Mouse (Mus musculus) lung, postnatal 14 days (tissue): Measurements from ENCODE around the gene Map4k4.

Experiments
- DNase-seq: peaks from one replicate; pipeline ENCODE4 v3.0.0; 2021

Gene Map4k4

GRCm38 (mm10) chr1:39901063-39901811, 524 bp downstream of the Map4k4 start:
- DNase-seq = peak; percentile 54

DNA sequence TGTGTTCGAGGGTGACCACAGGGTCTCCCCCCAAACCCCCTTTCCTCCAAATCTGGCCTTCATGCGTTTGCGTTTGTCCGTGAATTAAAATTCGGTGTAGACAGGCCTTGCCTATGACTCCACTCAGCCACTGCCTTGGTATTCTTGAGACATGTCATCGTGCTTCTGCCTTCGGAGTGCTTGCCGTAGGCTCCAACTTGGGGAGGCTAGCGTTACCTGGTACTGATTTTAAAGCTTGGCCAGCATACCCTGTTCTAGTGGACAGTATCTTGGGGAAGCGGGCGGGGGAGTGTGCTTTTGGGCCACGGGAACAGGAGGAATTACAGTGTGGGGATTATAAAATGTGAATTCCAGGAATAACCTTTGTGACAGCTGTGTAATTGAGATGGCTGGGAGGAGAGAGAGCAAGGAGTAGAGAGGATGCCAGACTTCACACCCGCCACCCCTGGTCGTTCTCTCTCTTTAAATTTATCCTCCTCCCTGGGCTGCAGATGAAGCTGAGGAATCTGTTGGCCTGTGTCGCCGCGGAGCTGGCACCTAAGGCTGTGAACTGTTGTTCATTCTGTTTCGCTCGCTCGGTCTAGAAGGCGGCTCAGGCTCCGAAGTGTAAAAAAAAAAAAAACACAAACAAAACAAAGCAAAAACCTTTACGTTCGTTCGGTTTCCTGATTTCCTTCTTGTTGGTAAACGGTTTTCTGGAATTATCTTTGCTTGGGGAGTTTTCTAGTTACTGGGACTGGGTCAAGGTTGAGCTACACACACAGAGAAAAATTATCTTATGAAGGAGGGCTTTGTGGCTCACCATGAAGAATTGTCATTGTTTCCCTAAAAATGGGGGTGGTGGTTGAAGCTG, 1.4 kb downstream of the Map4k4 start:
- peak; percentile 55 for DNase-seq

DNA sequence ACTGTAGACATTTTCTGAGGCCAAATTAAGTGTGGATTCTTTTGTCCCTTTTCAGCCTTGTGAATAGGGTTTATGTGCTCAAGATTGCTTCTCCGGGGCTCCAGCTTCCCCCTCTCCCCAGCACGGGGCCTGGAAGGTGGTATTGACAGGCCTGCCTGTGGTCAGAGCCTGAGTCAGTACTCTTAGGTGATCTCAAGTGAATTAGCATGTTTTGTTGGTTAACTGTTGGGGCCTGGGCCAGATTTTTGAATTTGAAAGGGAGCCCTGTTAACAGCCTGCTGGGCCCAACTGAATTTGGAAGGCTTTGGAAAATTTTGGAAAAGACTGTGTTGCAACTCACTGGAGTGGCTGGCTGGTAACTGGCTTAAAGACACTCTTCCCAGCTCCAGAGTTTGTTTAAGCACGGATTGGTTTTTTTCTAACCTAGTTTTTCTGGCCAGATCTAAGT, 2.0 kb downstream of the Map4k4 start:
- peak; percentile 58 for DNase-seq

GRCm38 (mm10) chr1:39904720-39905119, 4.0 kb downstream of the Map4k4 start:
- DNase-seq = no peak

DNA sequence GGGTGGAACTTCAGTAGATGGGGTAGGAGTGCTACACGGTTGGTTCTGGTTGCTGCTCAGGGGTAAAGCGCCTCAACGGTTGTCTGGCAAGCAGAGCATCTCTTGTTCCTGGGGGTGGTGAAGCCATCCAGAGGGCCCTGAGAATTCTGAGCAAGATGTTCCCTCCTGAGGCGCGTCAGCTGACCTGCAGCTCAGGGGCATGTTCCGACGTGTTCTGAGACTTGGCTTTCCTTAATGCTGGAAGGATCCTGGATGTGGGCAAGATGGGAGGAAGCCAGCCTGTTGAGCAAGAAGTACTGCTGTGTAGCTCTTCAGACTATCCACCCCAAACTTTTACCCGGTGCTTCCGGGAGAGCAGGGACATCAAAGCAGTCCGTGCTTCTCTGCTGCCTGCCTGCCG, 6.2 kb downstream of the Map4k4 start:
- DNase-seq = peak; percentile 34

GRCm38 (mm10) chr1:39908976-39909375, 8.3 kb downstream of the Map4k4 start:
- no peak for DNase-seq

DNA sequence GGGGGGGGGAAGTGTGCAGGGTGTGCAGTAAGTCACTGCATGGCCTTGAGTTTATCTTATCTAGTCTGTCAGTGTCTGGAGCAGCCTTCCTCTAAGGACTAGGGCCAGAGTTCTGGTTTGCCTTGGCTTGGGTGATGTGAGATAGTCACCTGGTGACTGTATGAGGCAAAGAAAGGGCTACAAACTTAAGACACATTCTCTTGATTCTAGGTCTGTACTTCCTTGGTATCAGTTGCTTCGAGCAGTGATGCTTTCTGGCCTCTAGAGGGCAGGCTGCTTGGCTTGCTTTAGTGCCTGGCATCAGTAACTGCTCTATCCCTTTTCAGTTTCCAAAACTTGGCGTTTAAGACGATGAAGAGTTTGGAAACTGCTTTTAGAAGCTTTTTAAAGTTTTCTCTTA, 10.7 kb downstream of the Map4k4 start:
- DNase-seq = peak; percentile 61

DNA sequence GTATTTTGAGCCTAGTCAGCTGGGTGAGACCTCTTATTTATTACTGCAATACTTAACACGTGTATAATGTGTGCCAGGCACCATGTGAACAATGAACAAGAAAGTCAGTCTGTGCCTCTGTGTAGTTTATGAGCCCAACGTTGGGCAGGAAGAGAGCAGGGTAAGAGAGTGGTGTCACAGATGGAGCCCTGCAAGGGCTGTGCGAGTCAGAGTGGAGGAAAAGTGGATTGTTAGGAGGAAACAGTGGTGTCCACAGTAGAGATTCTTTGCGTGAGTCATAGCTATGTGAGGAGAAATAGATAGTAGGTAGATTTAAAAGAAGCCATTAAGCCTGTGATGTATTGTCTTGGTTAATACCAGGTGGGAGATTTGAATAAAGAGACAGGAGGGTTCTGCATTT, 12.5 kb downstream of the Map4k4 start:
- DNase-seq = no peak

DNA sequence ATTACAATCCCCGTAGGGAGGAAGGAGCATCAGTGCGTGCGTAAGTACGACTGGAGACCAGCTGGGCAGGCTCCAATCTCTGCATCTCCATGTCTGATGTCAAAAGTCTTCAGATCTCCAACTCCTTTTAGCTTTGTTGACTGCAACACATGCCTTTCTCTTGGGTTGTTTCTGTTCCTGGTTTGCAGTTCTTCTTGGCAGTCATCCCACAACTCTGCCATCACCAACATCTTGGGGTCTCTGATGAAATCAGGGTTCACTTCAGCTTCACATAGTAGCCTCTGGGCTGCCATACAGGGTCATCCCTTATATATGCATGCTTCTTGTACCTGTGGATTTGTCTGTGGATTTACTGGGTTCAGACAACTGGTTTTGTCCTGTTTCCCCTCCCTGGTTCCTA, 15.4 kb downstream of the Map4k4 start:
- no peak for DNase-seq

GRCm38 (mm10) chr1:39917855-39918516, 17.3 kb downstream of the Map4k4 start:
- no peak for DNase-seq

GRCm38 (mm10) chr1:39918517-39919115, 17.9 kb downstream of the Map4k4 start:
- no peak for DNase-seq

GRCm38 (mm10) chr1:39920616-39921015, 19.9 kb downstream of the Map4k4 start:
- no peak for DNase-seq

DNA sequence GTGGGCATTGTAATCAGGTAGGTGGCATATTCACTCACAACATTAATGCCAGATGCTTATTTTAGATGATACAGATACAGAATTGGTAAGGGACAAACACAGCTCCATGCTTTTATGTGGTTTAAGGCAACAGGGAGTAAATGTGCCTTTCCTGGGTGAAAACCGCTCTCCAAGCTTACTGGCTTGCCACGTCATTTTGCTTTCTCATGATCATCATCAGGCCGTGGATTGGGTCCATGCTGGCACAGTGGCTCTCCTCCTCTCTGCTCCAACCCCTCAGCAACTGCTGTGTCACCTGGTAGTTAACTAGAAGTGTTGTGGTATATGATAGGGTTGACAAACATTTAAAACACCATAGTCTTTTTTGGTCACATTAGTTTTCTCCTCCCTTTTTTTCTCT, 21.3 kb downstream of the Map4k4 start:
- DNase-seq = no peak

DNA sequence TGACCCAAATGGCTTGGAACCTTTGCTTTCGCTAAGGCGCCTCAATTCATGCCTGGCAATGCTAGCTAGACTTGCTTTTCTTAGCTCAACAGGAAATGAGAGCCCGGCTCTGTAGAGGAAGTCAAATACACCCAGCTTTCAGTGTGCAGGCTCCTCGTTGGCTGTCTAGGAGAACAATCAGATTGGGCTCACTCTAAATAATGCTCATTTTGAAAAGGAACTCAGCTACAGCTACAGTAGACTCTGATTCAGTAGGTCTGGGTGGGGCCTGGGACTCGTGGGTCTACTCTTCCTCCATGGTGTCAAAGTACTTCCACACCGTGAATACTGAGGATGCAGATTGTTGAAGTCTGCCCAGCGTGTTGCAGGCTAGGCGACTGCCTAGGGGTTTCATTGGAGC, 22.0 kb downstream of the Map4k4 start:
- DNase-seq = peak; percentile 47

GRCm38 (mm10) chr1:39923395-39924337, 23.0 kb downstream of the Map4k4 start:
- no peak for DNase-seq

DNA sequence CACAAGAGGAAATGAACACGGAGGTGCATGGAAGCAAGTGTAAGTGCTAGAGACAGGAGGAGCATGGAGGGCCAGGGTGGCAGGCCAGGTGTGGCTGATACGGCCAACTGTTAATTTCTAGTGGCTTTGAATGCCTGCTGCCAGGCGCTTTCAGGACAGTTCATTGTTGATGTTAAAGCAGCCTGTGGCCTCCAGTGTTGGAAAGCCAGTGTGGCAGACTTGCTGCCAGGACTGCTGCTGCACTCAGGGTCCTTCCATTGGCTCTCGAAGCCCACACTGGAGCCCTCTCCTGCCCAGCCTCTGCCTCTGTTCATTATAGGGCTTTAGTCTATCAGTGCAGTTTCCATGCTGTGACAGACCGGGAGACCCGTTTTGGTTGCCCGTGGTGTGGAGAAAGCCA, 30.3 kb downstream of the Map4k4 start:
- DNase-seq = no peak

DNA sequence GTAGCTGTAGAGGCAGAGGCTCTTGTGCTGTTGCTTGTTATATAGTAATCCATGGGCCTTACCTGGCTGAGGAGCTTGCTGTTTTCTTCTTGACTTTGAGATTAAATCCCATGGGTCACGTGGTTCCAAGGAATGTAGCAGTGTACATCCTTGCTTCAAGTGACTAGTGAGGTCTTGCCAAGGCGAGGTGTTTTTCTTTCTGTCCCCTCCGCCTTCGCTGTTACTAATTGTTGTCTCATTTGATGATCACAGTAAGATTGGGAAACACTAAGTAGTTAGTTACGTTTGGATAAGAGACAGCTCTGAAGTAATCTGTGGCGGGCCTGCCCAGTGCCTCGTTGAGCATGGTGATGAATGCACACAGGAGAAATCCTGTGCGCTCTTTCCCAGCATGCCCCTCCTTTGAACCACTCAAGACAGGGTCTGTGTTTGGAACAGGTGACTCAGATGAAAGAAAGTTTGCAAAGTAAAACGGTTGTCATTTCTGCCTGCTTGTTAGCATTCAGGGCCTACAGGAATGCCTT, 31.6 kb downstream of the Map4k4 start:
- no peak for DNase-seq

GRCm38 (mm10) chr1:39932922-39933321, 32.2 kb downstream of the Map4k4 start:
- no peak for DNase-seq

GRCm38 (mm10) chr1:39934954-39935353, 34.2 kb downstream of the Map4k4 start:
- DNase-seq = no peak

DNA sequence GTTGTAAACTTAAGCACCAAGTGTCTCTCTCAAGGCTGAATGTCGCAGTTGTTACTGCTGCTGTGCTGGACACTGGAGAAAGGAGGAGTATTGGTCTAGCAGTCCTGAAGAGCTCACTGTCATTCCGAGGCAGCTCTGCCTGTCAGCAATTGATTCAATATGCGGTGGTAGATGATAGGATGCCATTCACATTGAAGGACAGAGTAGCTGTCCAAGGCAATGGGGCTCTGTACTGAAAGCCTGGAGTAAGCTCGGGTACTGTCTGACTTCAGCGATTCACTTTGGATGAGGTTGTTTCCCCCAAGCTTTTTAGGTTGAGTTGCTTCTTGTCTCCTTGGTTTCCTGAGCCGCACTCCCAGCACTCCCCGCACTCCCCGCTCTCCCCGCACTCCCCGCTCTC, 34.9 kb downstream of the Map4k4 start:
- no peak for DNase-seq

- peak; percentile 88 for DNase-seq
Measured at GRCm38 (mm10) chr1:39936332-39936802, 35.7 kb downstream of the Map4k4 start.

DNA sequence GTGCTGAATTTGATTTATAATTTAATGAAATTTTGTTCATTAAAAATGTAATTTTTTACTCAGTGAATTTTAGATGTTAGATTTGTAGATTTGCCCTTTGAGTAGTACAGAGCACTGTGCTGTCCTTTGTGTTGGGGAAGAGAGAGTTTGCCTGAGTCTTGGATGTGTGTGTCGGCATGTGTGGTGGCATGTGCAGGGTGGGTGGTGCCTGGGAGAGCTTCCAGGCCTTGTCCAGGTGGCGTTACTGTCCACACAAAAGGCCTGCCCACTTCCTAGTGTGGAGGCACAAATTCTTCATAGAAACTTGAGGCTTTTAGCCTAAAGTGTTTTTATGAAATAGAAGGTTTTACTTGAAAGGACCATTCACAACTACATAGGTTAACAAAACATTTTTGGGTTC, 36.2 kb downstream of the Map4k4 start:
- DNase-seq = no peak
